Mouse (Mus musculus) limb, embryonic 12.5 days (tissue): ENCODE measurements around the gene Gtf2ird2. TPM values are rescaled to one million over a fixed set of nuclear protein-coding genes. Genes with fewer than 3 reads are reported as not detected.

ENCODE experiments used
- ATAC-seq: fragments of 200-750 bp; cut with Nextera tagmentation; 2 replicates; pipeline ENCODE4 v1.8.0; 2017; ENCODE audit warnings: low read depth, moderate TSS enrichment; ENCODE audit not compliant: insufficient number of reproducible peaks, insufficient read depth, low FRiP score, low TSS enrichment
- H3K27ac ChIP-seq: fragments of 300-500 bp; sonication (generic); 2 replicates; pipeline ENCODE4 v1.5.1; 2016; ENCODE audit warnings: mild to moderate bottlenecking, moderate library complexity
- H3K27me3 ChIP-seq: fragments of 300-500 bp; sonication (generic); 2 replicates; pipeline ENCODE4 v1.6.1; 2016; ENCODE audit warnings: mild to moderate bottlenecking, moderate library complexity
- H3K36me3 ChIP-seq: fragments of 300-500 bp; sonication (generic); 2 replicates; pipeline ENCODE4 v1.6.1; 2016; ENCODE audit warnings: mild to moderate bottlenecking, moderate library complexity
- H3K4me1 ChIP-seq: fragments of 300-500 bp; sonication (generic); replicated peaks from 2 replicates; pipeline ENCODE4 v1.6.1; 2016
- H3K4me2 ChIP-seq: fragments of 300-500 bp; sonication (generic); 2 replicates; pipeline ENCODE4 v1.6.1; 2016; ENCODE audit warnings: mild to moderate bottlenecking, moderate library complexity
- H3K4me3 ChIP-seq: fragments of 300-500 bp; sonication (generic); replicated peaks from 2 replicates; pipeline ENCODE4 v1.5.1; 2016; ENCODE audit warnings: mild to moderate bottlenecking
- H3K9ac ChIP-seq: fragments of 300-500 bp; sonication (generic); replicated peaks from 2 replicates; pipeline ENCODE4 v1.6.1; 2016; ENCODE audit warnings: mild to moderate bottlenecking, moderate library complexity
- H3K9me3 ChIP-seq: fragments of 300-500 bp; sonication (generic); 2 replicates; pipeline ENCODE4 v1.6.1; 2016; ENCODE audit warnings: mild to moderate bottlenecking, moderate library complexity
- WGBS: fragments of 180-500 bp; shearing (Covaris S2); methylation state at CpG from one replicate; pipeline ENCODE4 v1.1.7; 2016; 5-methylcytosine and 5-hydroxymethylcytosine counted together
- polyA plus RNA-seq: library from polyadenylated mRNA; unstranded; fragments of >200 nt; fragmentation: Nextera tagmentation; extraction: Ambion mirVana; gene quantifications from 2 replicates; pipeline ENCODE4 v1.2.1, GENCODE M21; 2016

The Gtf2ird2 gene
- polyA plus RNA-seq, 1 experiment from 2014 or later = 13.2 TPM

DNA sequence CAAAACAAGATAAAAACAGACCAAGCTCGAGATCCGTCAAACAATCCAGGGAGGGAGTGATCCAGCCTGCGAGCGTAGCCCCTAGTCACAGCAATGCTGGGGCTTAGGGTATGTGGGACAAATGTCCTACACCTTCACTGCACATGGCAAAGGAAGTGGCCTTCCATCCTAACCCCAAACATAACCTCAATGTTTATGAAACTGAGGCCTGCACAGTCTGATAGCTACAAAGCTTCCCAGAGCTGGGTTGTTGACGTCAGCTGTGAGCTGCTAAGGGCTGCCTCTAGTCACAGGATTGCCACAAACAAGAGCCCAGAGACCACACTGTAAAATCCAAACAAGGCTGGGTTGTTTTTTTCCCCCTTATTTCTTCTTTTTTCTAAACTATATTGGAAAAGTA lies 85.9 kb downstream of the Gtf2ird2 start:
- Histone ChIP-seq H3K36me3 (peaks cover 98% of the 10 kb centered on the region), H3K4me2 (no peak overlapping the region), H3K4me3 (no peak overlapping the region), H3K27ac (no peak overlapping the region), H3K27me3 (no peaks in the 10 kb centered on the region), H3K9ac (no peak overlapping the region), H3K9me3 (no peaks in the 10 kb centered on the region), H3K4me1 (no peaks in the 10 kb centered on the region)
- 89% methylated on average over 5 of the region's 5 CpGs for WGBS
- ATAC-seq = no peak

DNA sequence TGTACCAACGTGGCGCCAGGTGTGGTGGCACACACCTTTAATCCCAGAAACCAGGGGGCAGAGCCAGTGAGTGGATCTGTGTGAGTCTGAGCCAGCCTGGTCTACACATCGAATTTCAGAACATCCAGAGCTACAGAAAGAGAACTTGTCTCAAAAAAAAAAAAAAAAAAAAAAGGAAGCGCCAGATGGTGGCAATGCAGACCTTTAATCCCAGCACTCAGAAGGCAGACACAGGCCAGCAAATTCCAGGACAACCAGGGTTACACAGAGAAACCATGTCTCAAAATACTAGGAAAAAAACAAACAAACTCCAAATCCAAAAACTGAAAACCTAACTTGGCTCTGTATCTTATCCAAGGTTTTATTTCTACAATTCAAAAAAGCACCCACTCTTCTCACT lies 86.7 kb downstream of the Gtf2ird2 start:
- no peak overlapping the region for H3K4me2 ChIP-seq
- H3K4me3 ChIP-seq = no peak overlapping the region
- H3K4me1 ChIP-seq = no peaks in the 10 kb centered on the region
- no peaks in the 10 kb centered on the region for H3K27me3 ChIP-seq
- peaks cover 98% of the 10 kb centered on the region for H3K36me3 ChIP-seq
- WGBS = 91% methylated on average over 4 of the region's 4 CpGs
- no peak overlapping the region for H3K27ac ChIP-seq
- no peaks in the 10 kb centered on the region for H3K9me3 ChIP-seq
- no peak overlapping the region for H3K9ac ChIP-seq
- no peak for ATAC-seq

- 90% methylated on average over 11 of the region's 11 CpGs for WGBS
- Histone ChIP-seq H3K36me3 (peaks cover 96% of the 10 kb centered on the region), H3K4me3 (no peak overlapping the region), H3K4me2 (no peak overlapping the region), H3K4me1 (no peaks in the 10 kb centered on the region), H3K27me3 (no peaks in the 10 kb centered on the region), H3K9me3 (no peaks in the 10 kb centered on the region), H3K27ac (no peak overlapping the region), H3K9ac (no peak overlapping the region)
- no peak for ATAC-seq
Observed at GRCm38 (mm10) chr5:134271421-134271820, 87.6 kb downstream of the Gtf2ird2 start.

DNA sequence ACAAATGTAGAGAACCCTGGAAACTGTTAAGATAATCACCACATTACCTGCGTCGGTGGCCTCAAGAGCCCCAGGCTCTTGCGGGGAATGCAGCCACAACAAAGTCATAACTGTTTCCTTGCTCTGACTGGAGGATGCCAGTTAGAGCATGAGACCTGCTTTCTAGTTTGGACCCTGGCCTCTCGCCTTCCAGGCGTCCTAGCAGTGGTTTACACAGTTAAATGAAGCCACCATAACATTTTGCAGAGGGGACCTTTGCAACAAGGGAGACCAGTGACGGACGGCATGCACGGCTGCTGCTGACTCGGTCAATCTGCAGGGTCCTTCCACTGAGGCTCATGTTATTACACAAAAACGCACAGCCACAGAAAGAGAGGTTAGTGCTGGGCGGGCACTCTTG lies 88.9 kb downstream of the Gtf2ird2 start:
- Histone ChIP-seq H3K4me2 (no peak overlapping the region), H3K9ac (no peak overlapping the region), H3K27ac (no peak overlapping the region; the same call in 1 of the 2 replicates), H3K4me3 (no peak overlapping the region), H3K27me3 (no peaks in the 10 kb centered on the region), H3K4me1 (no peaks in the 10 kb centered on the region), H3K36me3 (peaks cover 96% of the 10 kb centered on the region), H3K9me3 (no peaks in the 10 kb centered on the region)
- ATAC-seq = no peak
- WGBS = 81% methylated on average over 11 of the region's 11 CpGs

GRCm38 (mm10) chr5:134273761-134274160 lies 89.9 kb downstream of the Gtf2ird2 start:
- Histone ChIP-seq H3K4me2 (no peak overlapping the region), H3K9ac (no peak overlapping the region), H3K9me3 (no peaks in the 10 kb centered on the region), H3K36me3 (peaks cover 96% of the 10 kb centered on the region), H3K4me1 (no peaks in the 10 kb centered on the region), H3K4me3 (no peak overlapping the region), H3K27me3 (no peaks in the 10 kb centered on the region), H3K27ac (no peak overlapping the region)
- 88% methylated on average over 8 of the region's 8 CpGs for WGBS
- ATAC-seq = no peak

Other genes with a start within 250 kb of the Gtf2ird2 start
- gene Castor2, start 84.3 kb upstream of the Gtf2ird2 start, polyA plus RNA-seq = 13.2 and 14.1 TPM in 2 replicates
- 35.9 and 40.1 TPM in 2 replicates for gene Rcc1l, start 7.2 kb upstream of the Gtf2ird2 start, polyA plus RNA-seq
- gene Ncf1, start 45.6 kb downstream of the Gtf2ird2 start, polyA plus RNA-seq = 1.9 and 2.4 TPM in 2 replicates
- 235 and 236 TPM in 2 replicates for gene Gtf2i, start 130.7 kb downstream of the Gtf2ird2 start, polyA plus RNA-seq